Mouse (Mus musculus) spleen, adult 2 months (tissue): ENCODE results near the gene Sh3bp2.

Experiments
- CTCF ChIP-seq: fragments of 200-500 bp; IDR thresholded peaks from 2 replicates; pipeline ENCODE4 v1.5.1; 2011; ENCODE audit warnings: mild to moderate bottlenecking, inconsistent platforms; ENCODE audit not compliant: insufficient read depth, insufficient read length, insufficient replicate concordance; ENCODE audit errors: extremely low read depth
- POLR2A ChIP-seq: fragments of 200-500 bp; IDR thresholded peaks from 2 replicates; pipeline ENCODE4 v1.6.1; 2011; ENCODE audit warnings: low read depth, low read length, inconsistent platforms

DNA sequence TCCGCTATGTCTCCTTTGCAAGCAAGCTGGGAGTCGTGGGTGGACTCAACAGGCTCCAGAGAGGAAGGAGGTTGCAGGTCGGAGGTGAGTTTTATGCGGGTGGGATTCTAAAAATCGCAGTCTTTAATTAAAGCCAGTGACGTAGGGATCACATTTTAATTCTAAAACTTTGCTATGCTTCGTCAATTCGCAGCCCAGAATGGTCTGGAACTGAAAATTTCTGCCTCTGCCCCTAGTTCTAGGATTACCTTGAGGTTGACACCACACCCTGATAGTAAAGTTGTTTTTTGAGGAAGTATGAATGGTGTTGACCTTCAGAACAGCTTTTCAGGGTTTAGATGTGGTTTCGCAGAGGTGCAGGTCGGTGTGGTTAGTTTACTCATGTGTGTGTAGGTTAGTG, 49.1 kb downstream of the Sh3bp2 start:
- TF ChIP-seq CTCF (no peak), POLR2A (no peak; the same call in 1 of the 2 replicates)
